Mouse (Mus musculus) MEL (cell line): ENCODE data around the gene Bub1b.

Experiments used
- CHD2 ChIP-seq: IDR thresholded peaks from 2 replicates; pipeline ENCODE4 v1.6.1; 2011; ENCODE audit warnings: low read length, improper control_type of control experiment
- CTCF ChIP-seq, 3 experiments: IDR thresholded peaks in 2 of 3; conservative IDR thresholded peaks in 1 of 3; 2 replicates each; pipeline ENCODE4 v1.5.1; 2011 to 2012; ENCODE audit warnings: low read length in 3 of 3, low read depth in 2 of 3, mild to moderate bottlenecking in 2 of 3, improper control_type of control experiment in 1 of 3, inconsistent platforms in 1 of 3, mixed read lengths in 1 of 3, moderate library complexity in 1 of 3; ENCODE audit not compliant: control insufficient read depth in 1 of 3, insufficient read depth in 1 of 3, poor library complexity in 1 of 3, severe bottlenecking in 1 of 3
- ELF1 ChIP-seq: IDR thresholded peaks from 2 replicates; pipeline ENCODE4 v1.6.1; 2014; ENCODE audit warnings: low read depth, mild to moderate bottlenecking, inconsistent platforms, low read length, improper control_type of control experiment, moderate library complexity
- GABPA ChIP-seq: IDR thresholded peaks from 2 replicates; pipeline ENCODE4 v1.6.1; 2012; ENCODE audit warnings: low read depth, mild to moderate bottlenecking, inconsistent platforms, low read length, improper control_type of control experiment, moderate library complexity
- MAFK ChIP-seq: IDR thresholded peaks from 2 replicates; pipeline ENCODE4 v1.6.1; 2011; ENCODE audit warnings: low read depth, mild to moderate bottlenecking, low read length, improper control_type of control experiment, borderline replicate concordance
- POLR2A ChIP-seq, 2 experiments: IDR thresholded peaks; 2 replicates each; pipeline ENCODE4 v1.6.1; 2011 to 2012; ENCODE audit warnings: low read length in 2 of 2, mild to moderate bottlenecking in 2 of 2, control low read depth in 1 of 2, improper control_type of control experiment in 1 of 2, low read depth in 1 of 2, moderate library complexity in 1 of 2; ENCODE audit not compliant: control insufficient read depth in 1 of 2, insufficient read depth in 1 of 2, poor library complexity in 1 of 2
- SMC3 ChIP-seq: IDR thresholded peaks from 2 replicates; pipeline ENCODE4 v1.6.1; 2011; ENCODE audit warnings: low read depth, low read length, improper control_type of control experiment
- TAL1 ChIP-seq: IDR thresholded peaks from 2 replicates; pipeline ENCODE4 v1.6.1; 2012; ENCODE audit warnings: mild to moderate bottlenecking, inconsistent platforms, low read length, moderate library complexity, mixed read lengths
- ZMIZ1 ChIP-seq: IDR thresholded peaks from 2 replicates; pipeline ENCODE4 v1.6.1; 2012; ENCODE audit warnings: low read depth, mild to moderate bottlenecking, inconsistent platforms, low read length, improper control_type of control experiment, moderate library complexity

- TF ChIP-seq ZMIZ1 (no peak), CTCF (IDR thresholded peaks at IDR 0.05 in 2 of 3, conservative IDR thresholded peaks at IDR 0.05 in 1 of 3; ENCODE audit: control insufficient read depth in 1 of 3, insufficient read depth in 1 of 3, low read depth in 2 of 3, low read length in 3 of 3, poor library complexity in 1 of 3, severe bottlenecking in 1 of 3) (no peak), SMC3 (no peak), CHD2 (no peak), TAL1 (no peak), ELF1 (no peak), POLR2A (IDR thresholded peaks at IDR 0.05; ENCODE audit: control insufficient read depth in 1 of 2, insufficient read depth in 1 of 2, low read depth in 1 of 2, low read length in 2 of 2, poor library complexity in 1 of 2) (no peak), GABPA (no peak), MAFK (no peak)
These were observed 67.0 kb downstream of the Bub1b start for GRCm38 (mm10) chr2:118664975-118665516.
